Mouse (Mus musculus) right cerebral cortex, postnatal 36 days (tissue): ENCODE results near the gene Zc3h4.

ENCODE experiments used
- DNase-seq, 2 experiments: peaks; one replicate each; pipeline ENCODE4 v3.0.0; 2022; ENCODE audit warnings: low spot score in 2 of 2, mixed read lengths in 1 of 2

The Zc3h4 gene

DNA sequence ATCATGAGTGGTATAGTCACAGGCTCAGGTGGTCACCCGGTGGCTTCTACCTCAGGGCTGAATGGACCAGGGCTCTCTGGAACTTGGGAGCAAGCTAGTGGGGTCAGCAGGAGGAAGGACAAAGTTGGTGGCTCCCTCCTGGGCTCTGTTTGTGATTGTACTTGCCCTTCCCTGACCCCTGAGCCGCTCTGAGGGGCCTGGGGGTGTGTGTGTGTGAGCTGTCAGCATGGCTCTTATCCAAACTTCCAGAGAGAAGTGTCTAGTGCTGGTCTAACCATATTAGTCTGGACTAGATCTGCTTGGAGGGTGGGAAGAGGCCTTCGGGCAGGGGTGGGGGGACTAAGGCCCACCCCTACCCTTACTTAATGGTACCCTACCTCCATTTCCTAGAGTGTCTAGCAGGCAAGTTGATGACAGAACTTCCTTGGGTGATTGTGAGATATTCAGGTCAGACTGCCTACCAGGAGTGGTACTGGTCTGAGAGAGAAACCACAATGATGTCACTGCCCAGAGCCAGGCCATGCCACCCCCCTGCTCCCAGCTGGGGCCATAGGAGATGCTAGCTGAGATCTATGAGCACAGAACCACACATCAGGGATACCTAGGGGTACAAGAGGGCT lies 32.8 kb downstream of the Zc3h4 start:
- DNase-seq: no peak

DNA sequence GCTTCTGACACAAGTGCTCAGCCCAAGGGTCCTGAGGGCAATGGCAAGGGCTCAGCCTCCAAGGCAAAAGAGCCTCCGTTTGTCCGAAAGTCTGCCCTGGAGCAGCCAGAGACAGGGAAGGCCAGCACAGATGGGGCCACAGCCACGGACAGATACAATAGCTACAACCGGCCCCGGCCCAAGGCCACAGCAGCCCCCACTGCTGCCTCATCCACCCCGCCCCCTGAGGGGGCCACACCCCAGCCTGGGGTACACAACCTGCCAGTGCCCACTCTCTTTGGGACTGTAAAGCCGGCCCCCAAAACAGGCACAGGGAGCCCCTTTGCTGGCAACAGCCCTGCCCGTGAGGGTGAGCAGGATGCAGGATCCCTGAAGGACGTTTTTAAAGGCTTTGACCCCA lies 34.4 kb downstream of the Zc3h4 start:
- DNase-seq: no peak

GRCm38 (mm10) chr7:16441241-16441640 lies 40.5 kb downstream of the Zc3h4 start:
- no peak for DNase-seq

DNA sequence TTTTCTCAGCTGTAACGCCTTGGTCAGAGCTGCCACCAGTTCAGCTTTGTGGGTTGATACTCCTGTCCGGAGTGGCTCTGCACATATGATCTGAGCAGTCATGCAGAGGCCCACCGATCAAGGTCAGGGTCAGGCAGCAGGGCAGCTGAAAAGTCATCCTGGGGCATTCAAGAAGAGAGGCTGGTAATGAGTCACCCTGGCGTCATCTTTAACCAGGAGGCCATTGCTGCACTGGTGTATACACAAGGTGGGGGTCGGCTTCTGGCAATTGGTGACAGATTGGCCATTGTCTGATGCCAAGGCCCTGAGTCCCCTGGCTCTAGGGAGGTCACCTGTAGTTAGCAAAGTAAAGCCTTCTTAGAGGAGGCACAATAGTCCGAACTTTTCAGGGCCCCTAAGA lies 50.9 kb downstream of the Zc3h4 start:
- no peak for DNase-seq

DNA sequence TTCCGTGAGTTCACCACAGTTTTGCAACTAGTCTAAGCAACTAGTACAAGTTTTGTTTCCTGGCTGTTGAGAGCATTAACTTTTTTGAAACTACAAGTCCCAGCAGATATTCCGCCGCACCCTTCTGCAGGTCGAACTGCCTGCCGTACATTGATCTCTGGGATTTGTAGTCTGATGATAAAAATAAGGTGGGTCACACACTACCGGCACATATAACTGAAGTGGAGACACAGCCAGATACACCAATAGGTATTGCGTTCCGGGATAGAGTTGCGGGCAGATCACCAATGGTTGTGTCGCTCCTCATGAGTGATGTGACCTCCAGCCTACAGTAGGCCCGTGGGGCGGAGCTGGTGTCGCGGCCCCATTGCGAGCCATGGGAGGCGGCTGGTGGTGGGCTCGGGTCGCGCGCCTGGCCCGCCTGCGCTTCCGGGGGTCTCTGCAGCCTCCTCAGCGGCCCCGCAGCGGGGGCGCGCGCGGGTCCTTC lies 51.9 kb downstream of the Zc3h4 start, which contains the start of gene Tmem160:
Tmem160 (plus strand) TSS at position 193 of the 487 bp plus-strand sequence.
- peak; percentile 88 to 95 for DNase-seq

- DNase-seq: peak; percentile 36 to 67
Observed at GRCm38 (mm10) chr7:16453118-16453711, 52.5 kb downstream of the Zc3h4 start.

DNA sequence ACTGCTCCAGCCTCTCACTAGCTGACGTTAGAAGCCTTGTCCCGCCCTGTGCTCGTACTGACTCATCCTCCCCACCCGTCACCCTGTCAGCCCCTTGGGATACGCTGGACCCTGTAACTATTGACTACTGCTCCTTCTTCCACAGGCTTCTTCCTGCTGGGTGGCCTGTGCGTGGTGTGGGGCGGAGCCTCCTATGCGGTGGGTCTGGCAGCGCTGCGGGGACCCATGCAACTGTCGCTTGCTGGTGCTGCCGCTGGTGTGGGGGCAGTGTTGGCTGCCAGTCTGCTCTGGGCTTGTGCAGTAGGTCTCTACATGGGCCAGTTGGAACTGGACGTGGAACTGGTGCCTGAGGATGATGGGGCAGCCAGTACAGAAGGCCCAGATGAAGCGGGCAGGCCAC lies 54.3 kb downstream of the Zc3h4 start:
- no peak for DNase-seq

GRCm38 (mm10) chr7:16456289-16456688 lies 55.6 kb downstream of the Zc3h4 start:
- DNase-seq: no peak

GRCm38 (mm10) chr7:16460566-16460965 lies 59.9 kb downstream of the Zc3h4 start:
- DNase-seq: no peak

- no peak for DNase-seq
Observed at GRCm38 (mm10) chr7:16461151-16461550, 60.4 kb downstream of the Zc3h4 start.

DNA sequence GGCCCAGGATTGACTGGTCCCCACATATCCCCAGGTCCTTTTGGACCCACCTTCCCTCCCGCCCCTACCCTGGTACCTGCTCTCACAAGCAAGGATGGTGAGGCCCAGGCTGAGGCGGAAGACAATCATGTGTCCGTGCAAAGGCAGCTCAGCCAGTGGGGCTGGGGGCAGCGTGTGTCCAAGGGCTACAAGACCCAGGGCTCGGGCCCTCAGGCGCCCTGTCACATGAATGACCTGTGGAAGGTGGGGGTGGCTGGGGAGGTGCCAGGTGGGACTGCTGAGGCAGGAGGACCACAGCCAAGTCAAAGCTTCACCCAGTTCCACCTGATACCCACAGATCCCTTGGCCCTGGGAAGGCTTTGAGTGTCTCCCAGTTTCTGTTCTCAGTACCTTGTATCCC lies 61.0 kb downstream of the Zc3h4 start:
- no peak for DNase-seq

- DNase-seq: peak; percentile 54 to 63
Observed at GRCm38 (mm10) chr7:16463214-16463613, 62.5 kb downstream of the Zc3h4 start.

- peak in 1 of 2 experiments; percentile 19 for DNase-seq
Observed at GRCm38 (mm10) chr7:16465160-16465559, 64.5 kb downstream of the Zc3h4 start.

- DNase-seq: no peak
Observed at GRCm38 (mm10) chr7:16465568-16465967, 64.9 kb downstream of the Zc3h4 start.

DNA sequence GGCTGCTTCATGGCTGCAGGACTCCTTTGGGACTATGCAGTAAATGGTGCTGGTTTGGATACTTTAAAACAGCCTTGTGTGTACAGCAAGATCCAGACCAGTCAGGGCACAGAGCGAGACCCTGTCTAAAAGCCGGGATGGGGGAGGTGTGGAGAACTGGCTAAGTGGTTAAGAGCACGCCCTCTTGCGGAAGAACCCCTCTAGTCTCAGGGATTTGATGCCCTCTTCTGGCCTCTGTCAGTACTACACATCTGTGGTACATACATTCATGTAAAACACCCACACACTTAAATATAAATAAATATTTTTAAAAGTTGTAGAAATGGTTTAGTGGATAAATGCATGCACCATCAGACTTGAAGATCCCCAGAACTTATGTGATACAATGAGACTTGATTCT lies 65.9 kb downstream of the Zc3h4 start:
- DNase-seq: no peak

DNA sequence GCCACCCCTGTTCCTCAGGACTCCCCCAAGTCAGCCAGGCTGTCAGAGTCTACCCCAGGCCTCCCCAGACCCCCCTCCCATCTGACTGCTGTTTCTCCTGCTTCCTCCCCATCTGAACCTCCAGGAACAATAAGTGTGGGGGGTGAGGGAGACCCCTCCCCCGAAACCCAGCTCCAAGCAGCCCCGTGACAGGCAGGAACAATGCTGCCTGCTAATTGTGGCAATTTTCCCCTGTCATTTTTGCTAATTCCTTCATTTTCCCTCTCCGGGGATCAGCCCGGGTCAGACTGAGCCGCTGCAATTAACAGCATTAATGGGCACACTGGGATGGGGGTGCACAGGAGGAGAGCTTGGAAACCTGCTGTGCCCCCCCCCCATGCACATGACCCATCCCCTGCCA lies 67.4 kb downstream of the Zc3h4 start:
- DNase-seq: no peak

DNA sequence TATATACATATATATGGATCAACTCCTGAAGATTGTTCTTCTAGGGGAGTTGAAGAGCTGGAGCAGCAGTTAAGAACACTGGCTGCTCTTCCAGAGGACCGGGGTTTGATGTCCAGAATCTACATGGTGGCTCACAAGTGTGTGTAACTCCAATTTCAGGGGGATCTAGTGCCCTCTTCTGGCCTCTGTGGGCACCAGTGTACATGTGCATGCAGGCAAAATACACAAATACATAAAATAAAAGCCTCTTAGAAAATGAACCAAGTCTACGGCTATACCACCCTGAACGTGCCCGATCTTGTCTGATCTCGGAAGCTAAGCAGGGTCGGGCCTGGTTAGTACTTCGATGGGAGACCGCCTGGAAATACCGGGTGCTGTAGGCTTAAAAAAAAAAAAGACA lies 70.8 kb downstream of the Zc3h4 start:
- DNase-seq: no peak

- DNase-seq: no peak
Observed at GRCm38 (mm10) chr7:16472116-16472709, 71.5 kb downstream of the Zc3h4 start.

DNA sequence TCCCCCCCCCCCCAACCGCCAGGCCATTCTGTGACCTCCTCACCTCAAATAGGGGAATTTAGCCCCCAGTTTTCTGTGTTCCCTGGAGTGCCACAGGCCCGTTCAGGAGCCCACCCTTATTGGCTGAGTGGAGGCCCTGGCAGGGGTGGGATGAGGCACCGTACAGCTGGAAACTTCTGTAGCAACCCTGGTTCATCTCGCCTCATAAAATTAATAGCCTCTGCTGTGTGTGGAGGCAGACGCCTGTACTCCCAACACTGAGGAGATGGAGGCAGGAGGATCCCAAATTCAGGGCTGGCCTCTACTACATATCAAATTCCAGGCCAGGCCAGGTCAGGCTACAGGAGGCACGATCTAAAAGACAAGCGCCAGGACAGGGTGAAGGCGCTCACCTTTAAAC lies 73.1 kb downstream of the Zc3h4 start:
- DNase-seq: no peak

DNA sequence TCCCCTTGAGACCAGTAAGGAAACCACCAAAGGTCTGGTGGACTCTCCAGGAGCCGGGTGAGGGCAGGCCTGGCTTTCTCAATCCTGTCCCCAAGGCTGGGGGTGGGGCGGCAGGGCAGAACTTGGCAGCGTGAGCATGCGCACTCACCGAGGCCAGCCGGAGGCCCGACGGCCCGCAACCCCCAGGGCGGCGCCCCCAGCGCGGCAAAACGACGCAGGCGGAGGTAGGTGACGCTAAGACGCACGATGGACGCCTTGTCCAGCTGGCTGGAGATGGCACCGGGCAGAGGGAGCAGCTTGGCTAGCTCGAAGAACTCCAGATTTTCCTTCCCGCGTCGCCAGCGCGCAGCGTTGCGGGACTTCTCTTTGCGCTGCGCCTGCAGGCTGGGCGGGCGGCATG lies 73.7 kb downstream of the Zc3h4 start:
- no peak for DNase-seq

DNA sequence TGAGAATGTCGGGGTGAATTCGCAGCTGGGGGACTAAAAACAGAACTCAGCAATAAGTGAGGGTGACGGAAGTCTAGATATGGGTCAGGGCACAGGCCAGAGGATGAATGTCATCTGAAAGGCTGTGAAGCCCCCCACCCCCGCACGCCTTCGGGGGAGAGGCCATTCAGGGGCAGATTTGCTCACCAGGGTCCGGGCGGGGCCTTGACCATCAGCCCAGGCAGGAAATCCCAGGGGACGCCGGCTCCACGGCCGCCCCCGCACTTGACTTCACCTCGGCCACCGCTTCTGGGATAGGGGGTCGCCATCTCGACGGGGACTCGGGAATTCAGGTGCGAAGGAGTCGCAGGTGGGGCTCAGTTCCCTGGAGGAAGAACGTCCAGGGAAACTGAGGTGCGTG lies 74.6 kb downstream of the Zc3h4 start:
- no peak for DNase-seq

GRCm38 (mm10) chr7:16475764-16476599 lies 75.3 kb downstream of the Zc3h4 start:
- no peak for DNase-seq
